Mouse (Mus musculus) heart, postnatal 0 days (tissue): ENCODE data around the gene Intu.

Source experiments
- CTCF ChIP-seq: IDR thresholded peaks from 2 replicates; pipeline ENCODE4 v1.5.1; 2016; ENCODE audit warnings: antibody characterized with exemption, control low read depth, low read depth
- EP300 ChIP-seq: IDR thresholded peaks from 2 replicates; pipeline ENCODE4 v1.6.1; 2016; ENCODE audit warnings: antibody characterized with exemption, low read depth

- TF ChIP-seq CTCF (no peak), EP300 (no peak)
Measured at GRCm38 (mm10) chr3:40654028-40654427, 122.9 kb downstream of the Intu start.
